Mouse (Mus musculus): ENCODE measurements around the gene Krt73. TPM values are rescaled to one million over a fixed set of nuclear protein-coding genes. Genes with fewer than 3 reads are reported as not detected.
A peak's percentile ranks its signal among the peaks of the same experiment; 100 is the strongest.

The Krt73 gene
- not detected in 2 replicates for total RNA-seq (2015; ENCODE audit: low replicate concordance)
- total RNA-seq (2017; ENCODE audit: low replicate concordance) = not detected in 2 replicates

DNA sequence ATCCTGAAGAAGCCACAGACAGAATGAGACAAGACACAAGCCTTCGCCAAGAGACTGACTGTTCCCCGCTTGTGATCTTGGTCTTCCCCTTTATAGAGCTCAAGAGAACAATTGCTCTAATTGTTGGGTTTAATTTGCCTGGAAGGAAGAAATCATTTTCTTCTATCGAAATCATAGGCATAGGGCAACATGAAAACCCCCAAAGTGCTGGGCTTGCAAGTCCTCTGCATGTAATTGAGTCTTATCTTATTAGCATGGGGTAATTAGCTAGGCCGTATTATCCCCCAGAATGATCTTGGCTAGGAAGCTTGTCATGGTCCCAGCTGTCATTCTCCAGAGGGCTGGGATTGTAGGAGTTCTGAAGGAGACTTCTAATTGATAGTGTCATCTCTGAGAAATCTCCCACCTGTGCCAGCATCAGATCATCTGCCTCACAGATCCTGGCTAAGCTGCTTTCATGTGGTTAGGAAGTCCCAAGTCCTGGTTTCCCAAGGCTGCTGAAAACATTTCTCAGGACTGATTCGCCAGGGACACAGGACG lies at the start of gene Krt73:
Gene Krt73, minus strand, starts transcription at position 51 of the 540 bp plus-strand sequence.
- ATAC-seq (replicated peaks; ENCODE audit: low FRiP score, poor library complexity, severe bottlenecking) = no peak

DNA sequence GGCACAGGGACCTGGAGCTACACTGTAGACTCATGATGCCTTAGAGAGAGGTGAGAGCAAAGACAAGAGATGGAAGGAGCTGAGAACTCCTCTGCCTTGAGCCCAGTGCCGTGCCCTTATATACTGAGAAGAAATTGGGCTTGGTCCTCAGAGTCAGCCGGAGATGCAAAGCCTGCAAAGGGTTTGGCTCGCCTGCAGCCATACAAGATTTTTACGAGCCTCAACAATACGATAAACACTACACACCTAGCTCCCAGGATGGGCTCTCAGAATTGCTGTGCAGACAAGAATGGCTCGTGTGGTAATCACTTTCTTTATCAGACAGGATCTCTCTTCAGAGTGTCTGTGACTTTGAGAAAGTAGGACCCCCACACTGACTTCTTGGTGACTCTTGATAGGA lies 48.5 kb upstream of the Krt73 start, which contains the start of gene Krt1:
Gene Krt1, minus strand, starts transcription at position 101 of the 400 bp plus-strand sequence.
- no peak for ATAC-seq (replicated peaks; ENCODE audit: low FRiP score, poor library complexity, severe bottlenecking)

DNA sequence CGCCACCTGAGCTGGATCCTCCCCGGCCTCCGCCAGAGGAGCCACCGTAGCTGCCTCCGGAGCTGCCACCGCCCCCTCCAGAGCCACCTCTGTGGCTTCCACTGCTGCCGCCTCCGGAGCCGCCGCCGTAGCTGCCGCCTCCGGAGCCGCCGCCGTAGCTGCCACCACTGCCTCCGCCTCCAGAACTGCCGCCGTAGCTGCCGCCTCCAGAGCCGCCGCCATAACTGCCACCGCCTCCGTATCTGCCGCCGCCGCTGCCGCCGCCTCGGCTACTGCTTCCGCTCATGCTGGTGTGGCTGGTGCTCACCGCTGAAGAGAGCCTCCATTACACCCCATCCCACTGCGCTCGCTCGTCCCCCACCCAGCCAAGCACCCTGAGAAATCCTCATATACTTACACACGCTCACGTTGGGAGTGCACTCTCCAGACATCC lies 43.8 kb upstream of the Krt73 start:
- no peak for ATAC-seq (replicated peaks; ENCODE audit: low FRiP score, poor library complexity, severe bottlenecking)

DNA sequence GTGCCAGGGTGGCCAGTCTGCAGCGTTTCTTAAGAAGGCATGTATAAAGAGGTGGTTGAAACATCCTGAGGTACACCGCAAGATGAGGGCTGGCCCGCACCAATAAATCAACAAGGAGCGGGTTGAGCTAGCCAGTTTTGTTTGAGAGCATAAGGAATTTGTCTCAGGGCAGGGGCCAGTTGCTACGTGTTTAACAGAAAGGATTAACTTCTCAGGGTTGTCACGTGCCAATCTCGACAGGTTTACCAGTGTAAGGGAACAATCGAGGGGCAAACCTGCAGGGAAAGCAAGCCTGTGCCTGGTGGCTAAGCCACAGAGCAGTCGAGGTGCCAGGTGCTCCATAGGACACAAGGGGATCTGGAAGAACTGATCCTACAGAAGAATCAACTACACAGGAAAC lies 41.0 kb upstream of the Krt73 start:
- ATAC-seq (replicated peaks; ENCODE audit: low FRiP score, poor library complexity, severe bottlenecking) = no peak

DNA sequence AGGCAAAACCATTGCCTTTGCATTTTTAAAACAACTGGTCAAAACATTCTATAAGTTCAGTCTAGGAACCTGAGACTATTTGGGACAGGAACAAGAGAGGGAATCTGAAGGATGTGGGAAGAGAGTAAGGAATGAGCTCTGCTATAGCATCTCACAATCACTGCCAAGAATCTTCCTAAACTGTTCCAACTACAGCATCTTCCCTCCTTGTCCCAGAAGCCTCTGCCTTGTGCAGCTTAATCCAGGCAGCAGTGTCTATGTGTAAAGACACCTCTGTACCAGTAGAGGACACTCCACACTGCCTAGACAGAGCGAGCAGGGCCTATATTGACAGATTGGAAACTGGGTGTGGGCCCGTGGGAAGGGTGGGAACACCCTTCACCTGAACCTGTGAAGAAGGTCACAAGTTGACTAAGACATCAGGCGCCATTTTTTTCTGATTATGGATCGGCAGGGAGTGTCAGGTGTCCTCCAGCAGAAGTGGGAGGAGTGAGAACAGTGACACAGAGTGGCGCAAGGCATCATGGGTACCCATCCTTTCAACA lies 32.7 kb upstream of the Krt73 start:
- ATAC-seq (replicated peaks; ENCODE audit: low FRiP score, poor library complexity, severe bottlenecking) = no peak

DNA sequence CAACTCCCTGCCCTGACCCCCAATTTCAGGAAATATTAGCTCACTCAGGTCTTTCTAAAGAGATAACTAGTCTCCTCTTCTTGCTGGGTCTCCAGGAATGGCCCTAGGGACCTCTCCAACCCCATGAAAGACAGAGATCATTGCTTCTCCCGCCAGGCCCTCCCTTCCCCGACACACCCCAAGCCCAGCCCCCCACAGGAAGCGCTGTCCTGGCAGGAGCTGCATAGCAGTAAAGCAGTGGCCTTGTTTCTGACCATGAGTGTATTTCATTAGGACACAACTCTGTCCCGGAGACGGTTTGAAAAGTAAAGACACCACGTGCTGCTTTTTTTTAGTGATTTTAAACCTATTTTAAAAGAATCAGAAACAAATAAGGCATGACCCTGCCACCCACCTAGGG lies 31.0 kb upstream of the Krt73 start:
- no peak for ATAC-seq (replicated peaks; ENCODE audit: low FRiP score, poor library complexity, severe bottlenecking)

DNA sequence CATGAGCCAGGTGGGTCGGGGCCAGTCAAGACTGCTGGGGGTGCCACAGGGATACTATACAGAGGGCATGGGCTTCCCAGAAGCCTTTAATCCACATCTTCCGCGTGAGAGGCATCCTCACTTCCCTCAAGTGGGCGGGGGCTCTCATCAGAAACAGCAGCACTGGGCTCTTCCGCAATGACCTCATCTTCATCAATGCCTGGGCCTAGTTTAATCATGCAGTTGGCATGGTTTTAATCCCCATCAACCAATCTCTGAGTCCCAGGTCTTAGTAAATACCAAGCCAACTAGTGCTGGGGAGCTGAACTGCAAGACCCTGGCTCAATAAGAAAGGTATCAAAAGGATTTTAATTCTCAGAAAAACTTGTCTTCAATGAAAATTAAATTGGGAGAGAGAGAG lies 27.3 kb upstream of the Krt73 start:
- no peak for ATAC-seq (replicated peaks; ENCODE audit: low FRiP score, poor library complexity, severe bottlenecking)

DNA sequence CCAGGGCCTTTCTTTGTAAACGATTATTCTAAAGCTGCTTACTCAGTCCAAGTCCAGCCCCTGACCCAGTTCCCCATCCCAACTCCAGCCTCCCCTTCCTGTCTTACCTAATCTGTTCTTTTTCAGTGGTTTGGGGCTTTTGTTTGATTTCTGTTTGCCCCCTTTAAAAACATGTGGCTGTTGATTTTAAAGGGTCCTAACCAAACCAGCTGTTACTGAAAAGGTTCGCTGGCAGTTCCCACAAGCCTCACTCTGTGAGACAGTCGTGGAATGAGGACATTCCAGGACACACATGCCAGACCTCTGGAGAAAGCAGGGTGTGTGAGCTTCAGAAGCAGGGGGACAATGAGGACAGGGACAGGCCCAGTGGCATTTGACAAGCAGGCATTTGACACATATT lies 19.6 kb upstream of the Krt73 start:
- no peak for ATAC-seq (replicated peaks; ENCODE audit: low FRiP score, poor library complexity, severe bottlenecking)

GRCm38 (mm10) chr15:101817875-101818274 lies 15.7 kb upstream of the Krt73 start, which contains the start of gene Krt2:
TSS of gene Krt2 (minus strand) at chr15:101818169.
- ATAC-seq (replicated peaks; ENCODE audit: low FRiP score, poor library complexity, severe bottlenecking) = no peak

DNA sequence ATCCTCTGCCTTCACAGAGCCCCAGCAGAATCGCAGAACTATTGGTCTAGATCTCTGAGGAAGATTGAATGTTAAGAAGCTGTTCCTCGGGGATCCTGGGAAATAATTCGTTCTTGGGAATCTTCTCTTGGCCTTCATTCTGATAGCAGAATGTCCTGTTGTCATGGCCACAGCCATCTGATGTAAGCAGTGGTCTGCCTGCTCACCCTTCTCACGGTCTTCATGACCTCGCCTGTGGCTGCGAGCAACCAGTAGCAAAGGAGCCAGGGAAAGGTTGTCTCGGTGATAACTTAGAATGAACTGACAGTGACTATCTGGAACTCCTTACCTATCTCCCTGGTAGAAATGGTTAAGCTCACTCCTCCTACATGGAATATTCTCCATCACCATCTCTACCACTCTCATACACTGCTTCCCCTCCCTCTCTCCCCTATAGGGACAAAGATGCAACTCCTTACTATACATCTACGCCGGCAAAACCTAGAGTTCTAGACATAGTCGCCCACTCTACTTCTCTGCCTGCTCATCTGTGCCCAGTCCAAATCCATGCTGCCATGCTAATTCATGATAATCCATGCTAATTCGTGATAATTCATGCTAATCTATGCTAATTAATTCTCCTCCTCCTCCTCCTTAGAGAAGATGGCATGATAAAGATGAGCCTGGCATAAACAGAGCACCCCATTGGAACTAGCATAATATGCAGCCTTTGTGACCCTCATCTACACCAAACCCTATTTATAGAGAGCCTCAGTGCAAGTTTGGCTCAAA lies 1.1 kb upstream of the Krt73 start:
- ATAC-seq (replicated peaks; ENCODE audit: low FRiP score, poor library complexity, severe bottlenecking) = no peak

DNA sequence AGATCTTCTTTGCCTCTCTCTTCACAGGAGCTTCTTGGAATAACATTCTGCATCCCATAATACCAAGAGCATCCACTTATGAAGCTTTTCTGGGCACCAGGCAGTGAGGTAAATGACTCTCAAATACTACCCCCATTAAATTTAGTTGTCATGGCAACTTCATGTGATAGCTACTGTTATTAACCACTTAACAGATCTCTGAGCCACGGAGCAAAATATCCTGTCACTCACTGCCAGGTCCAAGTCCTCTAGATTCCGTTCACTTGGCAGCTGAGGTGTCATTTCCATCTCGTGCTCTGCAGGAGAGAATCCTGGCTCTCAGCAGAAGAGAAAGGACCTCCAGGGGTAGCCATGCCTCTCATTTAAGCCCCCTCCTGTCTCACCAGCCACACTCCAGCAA lies 11.3 kb downstream of the Krt73 start:
- ATAC-seq (replicated peaks; ENCODE audit: low FRiP score, poor library complexity, severe bottlenecking) = no peak

DNA sequence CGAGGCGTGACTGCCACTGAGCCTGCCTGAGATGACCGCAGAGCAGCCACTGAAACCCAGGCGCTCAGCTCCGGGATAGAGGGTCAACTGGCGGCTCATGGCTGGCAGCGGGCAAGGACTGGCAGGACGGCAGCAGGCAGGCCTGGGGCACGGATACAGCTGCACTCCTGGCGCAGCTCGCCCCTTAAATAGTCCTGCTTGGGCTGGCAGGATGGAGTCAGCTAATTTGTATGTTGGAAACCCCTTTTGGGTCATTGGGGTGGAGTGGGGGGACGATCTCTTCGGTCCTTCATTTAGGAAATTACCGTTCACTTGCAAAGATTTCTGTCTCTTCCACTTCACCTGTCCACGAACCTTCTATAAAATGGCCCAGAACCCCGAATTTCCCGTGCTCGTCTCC lies 15.8 kb downstream of the Krt73 start, which contains the start of gene Krt72:
Gene Krt72, minus strand, starts transcription at position 101 of the 400 bp plus-strand sequence.
- ATAC-seq (replicated peaks; ENCODE audit: low FRiP score, poor library complexity, severe bottlenecking) = no peak

GRCm38 (mm10) chr15:101773420-101773819 lies 28.7 kb downstream of the Krt73 start:
- ATAC-seq (replicated peaks; ENCODE audit: low FRiP score, poor library complexity, severe bottlenecking) = no peak

GRCm38 (mm10) chr15:101772711-101773081 lies 29.4 kb downstream of the Krt73 start:
- peak; percentile 33; the same call in 1 of the 2 replicates for ATAC-seq (replicated peaks; ENCODE audit: low FRiP score, poor library complexity, severe bottlenecking)

GRCm38 (mm10) chr15:101772080-101772710 lies 30.0 kb downstream of the Krt73 start:
- ATAC-seq (replicated peaks; ENCODE audit: low FRiP score, poor library complexity, severe bottlenecking) = no peak

DNA sequence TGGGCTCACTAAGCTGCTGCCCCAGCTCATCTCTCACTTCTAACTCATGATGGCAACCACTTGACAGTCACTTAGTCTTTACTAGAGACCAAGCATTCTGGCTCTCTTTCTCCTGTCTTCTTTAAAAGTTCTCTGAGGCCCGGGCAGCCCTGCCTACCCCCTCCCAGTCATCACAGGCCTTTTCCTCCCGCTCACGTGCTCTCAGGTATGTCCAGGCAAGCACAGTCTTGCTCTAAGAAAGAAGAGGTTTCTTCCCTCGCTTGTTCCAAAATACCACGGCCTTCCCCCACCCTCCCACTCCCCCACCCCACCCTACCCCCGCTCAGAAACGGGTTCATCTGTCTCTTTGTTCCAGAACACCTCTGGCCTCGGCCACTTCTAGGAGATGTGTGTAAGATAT lies 31.9 kb downstream of the Krt73 start:
- no peak for ATAC-seq (replicated peaks; ENCODE audit: low FRiP score, poor library complexity, severe bottlenecking)

Other genes with a start within 250 kb of the Krt73 start
- gene Krt90, start 239.4 kb downstream of the Krt73 start, total RNA-seq (2015; ENCODE audit: low replicate concordance) = not detected in 2 replicates
- gene Krt90, start 239.4 kb downstream of the Krt73 start, total RNA-seq (2017; ENCODE audit: low replicate concordance) = not detected in 2 replicates
- gene Krt75, start 228.4 kb downstream of the Krt73 start, total RNA-seq (2015; ENCODE audit: low replicate concordance) = not detected in 2 replicates
- gene Krt75, start 228.4 kb downstream of the Krt73 start, total RNA-seq (2017; ENCODE audit: low replicate concordance) = not detected in 2 replicates
- not detected in 2 replicates for gene Gm5414, start 174.2 kb downstream of the Krt73 start, total RNA-seq (2015; ENCODE audit: low replicate concordance)
- not detected in 2 replicates for gene Gm5414, start 174.2 kb downstream of the Krt73 start, total RNA-seq (2017; ENCODE audit: low replicate concordance)
- gene Gm5478, start 155.0 kb downstream of the Krt73 start, total RNA-seq (2015; ENCODE audit: low replicate concordance) = not detected in 2 replicates
- gene Gm5478, start 155.0 kb downstream of the Krt73 start, total RNA-seq (2017; ENCODE audit: low replicate concordance) = not detected in 2 replicates
- gene Krt6b, start 122.1 kb downstream of the Krt73 start, total RNA-seq (2015; ENCODE audit: low replicate concordance) = not detected in 2 replicates
- not detected in 2 replicates for gene Krt6b, start 122.1 kb downstream of the Krt73 start, total RNA-seq (2017; ENCODE audit: low replicate concordance)
- not detected in 2 replicates for gene Krt6a, start 108.0 kb downstream of the Krt73 start, total RNA-seq (2015; ENCODE audit: low replicate concordance)
- not detected in 2 replicates for gene Krt6a, start 108.0 kb downstream of the Krt73 start, total RNA-seq (2017; ENCODE audit: low replicate concordance)
- gene Krt5, start 89.4 kb downstream of the Krt73 start, total RNA-seq (2015; ENCODE audit: low replicate concordance) = not detected in 2 replicates
- gene Krt5, start 89.4 kb downstream of the Krt73 start, total RNA-seq (2017; ENCODE audit: low replicate concordance) = not detected in 2 replicates
- not detected in 2 replicates for gene Krt71, start 59.2 kb downstream of the Krt73 start, total RNA-seq (2015; ENCODE audit: low replicate concordance)
- not detected in 2 replicates for gene Krt71, start 59.2 kb downstream of the Krt73 start, total RNA-seq (2017; ENCODE audit: low replicate concordance)
- gene Krt72, start 15.9 kb downstream of the Krt73 start, total RNA-seq (2015; ENCODE audit: low replicate concordance) = not detected in 2 replicates
- not detected in 2 replicates for gene Krt72, start 15.9 kb downstream of the Krt73 start, total RNA-seq (2017; ENCODE audit: low replicate concordance)
- gene Krt2, start 15.8 kb upstream of the Krt73 start, total RNA-seq (2015; ENCODE audit: low replicate concordance) = not detected in 2 replicates
- gene Krt2, start 15.8 kb upstream of the Krt73 start, total RNA-seq (2017; ENCODE audit: low replicate concordance) = not detected in 2 replicates
- gene Krt1, start 48.4 kb upstream of the Krt73 start, total RNA-seq (2015; ENCODE audit: low replicate concordance) = not detected in 2 replicates
- not detected in 2 replicates for gene Krt1, start 48.4 kb upstream of the Krt73 start, total RNA-seq (2017; ENCODE audit: low replicate concordance)
- gene Krt77, start 67.4 kb upstream of the Krt73 start, total RNA-seq (2015; ENCODE audit: low replicate concordance) = not detected in 2 replicates
- gene Krt77, start 67.4 kb upstream of the Krt73 start, total RNA-seq (2017; ENCODE audit: low replicate concordance) = not detected in 2 replicates
- gene Krt76, start 90.6 kb upstream of the Krt73 start, total RNA-seq (2015; ENCODE audit: low replicate concordance) = not detected in 2 replicates
- gene Krt76, start 90.6 kb upstream of the Krt73 start, total RNA-seq (2017; ENCODE audit: low replicate concordance) = not detected in 2 replicates
- not detected in 2 replicates for gene Krt4, start 122.4 kb upstream of the Krt73 start, total RNA-seq (2015; ENCODE audit: low replicate concordance)
- not detected in 2 replicates for gene Krt4, start 122.4 kb upstream of the Krt73 start, total RNA-seq (2017; ENCODE audit: low replicate concordance)
- gene Krt79, start 138.0 kb upstream of the Krt73 start, total RNA-seq (2015; ENCODE audit: low replicate concordance) = not detected in 2 replicates
- gene Krt79, start 138.0 kb upstream of the Krt73 start, total RNA-seq (2017; ENCODE audit: low replicate concordance) = not detected in 2 replicates
- gene Krt78, start 151.9 kb upstream of the Krt73 start, total RNA-seq (2015; ENCODE audit: low replicate concordance) = not detected in 2 replicates
- gene Krt78, start 151.9 kb upstream of the Krt73 start, total RNA-seq (2017; ENCODE audit: low replicate concordance) = not detected in 2 replicates
- gene Krt8, start 202.1 kb upstream of the Krt73 start, total RNA-seq (2015; ENCODE audit: low replicate concordance) = not detected in 2 replicates
- gene Krt8, start 202.1 kb upstream of the Krt73 start, total RNA-seq (2017; ENCODE audit: low replicate concordance) = not detected in 2 replicates
- 1.7 TPM in 1 of 2 replicates, not detected in the other for gene Krt18, start 225.8 kb upstream of the Krt73 start, total RNA-seq (2015; ENCODE audit: low replicate concordance)
- 0.26 TPM in 1 of 2 replicates, not detected in the other for gene Krt18, start 225.8 kb upstream of the Krt73 start, total RNA-seq (2017; ENCODE audit: low replicate concordance)